Mouse (Mus musculus) spleen, postnatal 10 days (tissue): ENCODE data around the gene Sufu.

Experiments
- DNase-seq, 2 experiments: peaks; one replicate each; pipeline ENCODE4 v3.0.0; 2021 to 2022; ENCODE audit warnings: low spot score in 2 of 2

Gene Sufu

GRCm38 (mm10) chr19:46396686-46397435 is at the start of gene Sufu:
TSS of gene Sufu (plus strand) at chr19:46396896.
- peak; percentile 98 for DNase-seq

- no peak for DNase-seq
Observed at GRCm38 (mm10) chr19:46347146-46347545, 49.5 kb upstream of the Sufu start.

- no peak for DNase-seq
Observed at GRCm38 (mm10) chr19:46347936-46348668, 48.6 kb upstream of the Sufu start.

GRCm38 (mm10) chr19:46348761-46349458 is 47.8 kb upstream of the Sufu start:
- DNase-seq = peak in 1 of 2 experiments; percentile 71

GRCm38 (mm10) chr19:46349550-46349949 is 47.1 kb upstream of the Sufu start:
- no peak for DNase-seq

GRCm38 (mm10) chr19:46350168-46350932 is 46.3 kb upstream of the Sufu start, which contains the start of gene 2310034G01Rik:
TSS of gene 2310034G01Rik (minus strand) at chr19:46350302.
- no peak for DNase-seq

GRCm38 (mm10) chr19:46356701-46357138 is 40.0 kb upstream of the Sufu start:
- DNase-seq = peak; percentile 65 to 80

- DNase-seq = no peak
Observed at GRCm38 (mm10) chr19:46357344-46358280, 39.1 kb upstream of the Sufu start.

GRCm38 (mm10) chr19:46358381-46358780 is 38.3 kb upstream of the Sufu start:
- DNase-seq = no peak

- no peak for DNase-seq
Observed at GRCm38 (mm10) chr19:46362104-46362503, 34.6 kb upstream of the Sufu start.

GRCm38 (mm10) chr19:46363294-46364009 is 33.2 kb upstream of the Sufu start:
- DNase-seq = no peak

GRCm38 (mm10) chr19:46367798-46368590 is 28.7 kb upstream of the Sufu start:
- DNase-seq = no peak

GRCm38 (mm10) chr19:46369204-46369603 is 27.5 kb upstream of the Sufu start:
- DNase-seq = peak in 1 of 2 experiments; percentile 63

GRCm38 (mm10) chr19:46374477-46375088 is 22.1 kb upstream of the Sufu start:
- DNase-seq = no peak

- DNase-seq = no peak
Observed at GRCm38 (mm10) chr19:46375489-46375888, 21.2 kb upstream of the Sufu start.

- no peak for DNase-seq
Observed at GRCm38 (mm10) chr19:46375891-46376290, 20.8 kb upstream of the Sufu start.

GRCm38 (mm10) chr19:46382275-46382674 is 14.4 kb upstream of the Sufu start:
- DNase-seq = no peak

- DNase-seq = peak in 1 of 2 experiments; percentile 32
Observed at GRCm38 (mm10) chr19:46389872-46390271, 6.8 kb upstream of the Sufu start.
